9 mouse cellular contexts compared by ENCODE assay signal in the genomic region with DNA sequence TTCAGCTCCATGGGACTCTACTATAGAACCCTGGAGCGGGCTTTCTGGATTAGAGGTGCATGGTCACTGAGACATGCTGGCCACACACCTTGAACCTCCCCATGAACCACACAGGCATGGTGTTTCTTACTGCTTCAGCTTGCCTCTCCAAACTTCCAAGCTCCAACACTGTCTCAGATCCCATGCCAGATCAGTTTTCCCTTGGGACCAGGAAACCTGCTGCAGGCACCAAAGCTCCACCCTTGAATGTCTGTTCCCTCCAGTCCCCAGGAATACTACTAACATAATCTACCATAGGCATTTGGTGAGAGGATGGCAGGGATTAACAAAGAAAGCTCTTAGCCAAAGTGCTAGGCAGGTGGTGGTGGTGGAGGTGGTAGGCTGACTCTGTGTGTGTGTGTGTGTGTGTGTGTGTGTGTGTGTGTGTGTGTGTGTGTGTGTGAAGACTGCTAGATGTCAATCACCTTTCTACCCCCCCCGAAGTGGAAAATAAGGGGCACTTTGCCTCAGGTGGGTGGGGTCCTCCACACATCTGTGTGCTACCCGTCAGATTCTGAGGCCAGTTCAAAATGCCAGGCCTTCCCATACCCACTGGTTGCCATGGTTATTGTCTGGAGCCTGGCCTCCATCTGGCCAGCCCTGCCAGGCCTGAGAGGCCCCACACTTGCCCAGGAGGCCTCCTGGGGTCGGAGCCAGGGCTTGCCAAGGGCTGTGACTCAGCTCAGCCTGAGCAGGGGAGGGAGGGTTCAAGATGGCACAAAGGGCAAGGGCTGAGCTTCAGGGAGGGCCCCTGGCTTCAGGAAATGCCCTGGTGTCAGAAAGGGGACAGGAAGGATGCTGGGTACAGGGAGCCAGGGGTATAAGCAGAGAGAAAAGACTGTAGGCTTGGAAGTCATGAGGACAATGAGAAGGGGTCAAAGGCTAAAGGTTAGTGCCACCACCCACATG. TPM values are rescaled to one million over a fixed set of nuclear protein-coding genes. Genes with fewer than 3 reads are reported as not detected.
DNase-seq lines count a peak whose midpoint lies in the region; ATAC-seq lines count a peak whose summit lies in the region.
"Had no signal": no experiment of that assay in that cellular context is flagged by ENCODE, and none has a peak within 500 bp of the region (broad histone marks: within the 10 kb centered on the region; RNA-seq: fewer than 3 reads in every experiment).

No protein-coding gene starts in this region.

- no peaks in the 10 kb centered on the region for H3K9me3 ChIP-seq in limb, embryonic 10.5 days (replicated peaks)
- H3K9me3 ChIP-seq in stomach, embryonic 15.5 days: no peaks in the 10 kb centered on the region
- H3K9me3 ChIP-seq: limb, embryonic 13.5 days had no signal

- peak overlapping the region; percentile 5; the same call in 1 of the 2 replicates for H3K27ac ChIP-seq in limb, embryonic 10.5 days
- no peak overlapping the region for H3K27ac ChIP-seq in stomach, embryonic 15.5 days
- H3K27ac ChIP-seq: limb, embryonic 13.5 days had no signal

- H3K4me2 ChIP-seq in stomach, embryonic 15.5 days: no peak overlapping the region
- H3K4me2 ChIP-seq: limb, embryonic 13.5 days had no signal

- no peaks in the 10 kb centered on the region for H3K36me3 ChIP-seq in limb, embryonic 10.5 days
- H3K36me3 ChIP-seq in stomach, embryonic 15.5 days: peaks cover 17% of the 10 kb centered on the region

- peak; percentile 19 for DNase-seq in gastrocnemius, postnatal 10 days
- DNase-seq in gastrocnemius, adult 8-10 months (ENCODE audit: low spot score in 2 of 2): no peak
- DNase-seq in ovary, adult 18-20 months (ENCODE audit: low spot score): peak; percentile 44
- no peak for DNase-seq in ovary, postnatal 14 days (ENCODE audit: low spot score)
- no peak for DNase-seq in limb, embryonic 10.5 days (ENCODE audit: low spot score)
- DNase-seq in frontal cortex, postnatal 14 days (ENCODE audit: low spot score in 2 of 2): no peak

- WGBS in limb, embryonic 10.5 days: 74% methylated on average over 4 of the region's 4 CpGs
- 70% methylated on average over 4 of the region's 4 CpGs for WGBS in stomach, embryonic 15.5 days

- H3K4me3 ChIP-seq in limb, embryonic 10.5 days: no peak overlapping the region
- H3K4me3 ChIP-seq in stomach, embryonic 15.5 days (replicated peaks): no peak overlapping the region
- H3K4me3 ChIP-seq: limb, embryonic 13.5 days had no signal

- H3K27me3 ChIP-seq in limb, embryonic 10.5 days (ENCODE audit: low read depth, poor library complexity, severe bottlenecking): no peaks in the 10 kb centered on the region
- H3K27me3 ChIP-seq in stomach, embryonic 15.5 days (replicated peaks): no peaks in the 10 kb centered on the region
- H3K27me3 ChIP-seq: limb, embryonic 13.5 days had no signal

- ATAC-seq in common myeloid progenitor, adult 5-6 weeks (replicated peaks; ENCODE audit: low read depth, poor library complexity, severe bottlenecking): peak; percentile 90
- peak; percentile 56; the same call in 1 of the 2 replicates for ATAC-seq in stomach, embryonic 15.5 days (ENCODE audit: insufficient read depth, low FRiP score, low read depth)

- H3K4me1 ChIP-seq in limb, embryonic 10.5 days: peaks cover 5% of the 10 kb centered on the region; the same call in 1 of the 2 replicates
- H3K4me1 ChIP-seq in stomach, embryonic 15.5 days: no peaks in the 10 kb centered on the region

- no peak overlapping the region for H3K9ac ChIP-seq in stomach, embryonic 15.5 days
- H3K9ac ChIP-seq: limb, embryonic 13.5 days had no signal

RNA-seq across cellular contexts. Expression of a gene that starts 25.2 kb away (rescaled TPM):
- total RNA-seq in gastrocnemius, postnatal 10 days (2021): 1 to 10 TPM; 2.3 to 2.6 TPM
- 10 to 100 TPM in 1 of 4 experiments, 1 to 10 TPM in 3; 4.4 to 10.0 (median 9.1) TPM for total RNA-seq in gastrocnemius, adult 8-10 months (2022)
- total RNA-seq in common myeloid progenitor, adult 5-6 weeks (2017): 8.1 and 12.7 TPM in 2 replicates
- 0.69 and 0.78 TPM in 2 replicates for polyA plus RNA-seq in limb, embryonic 10.5 days (2016; fragmentation: Nextera tagmentation; extraction: Ambion mirVana)
- 1.4 and 1.5 TPM in 2 replicates for polyA plus RNA-seq in stomach, embryonic 15.5 days (2015; fragmentation: Nextera tagmentation; extraction: Ambion mirVana)

Comparison
In these comparisons a context has a peak if more than half of its experiments do, and no peak if none do; other contexts are left out.
1. DNase-seq: peak in gastrocnemius, postnatal 10 days (single experiment) and ovary, adult 18-20 months (single experiment); none in gastrocnemius, adult 8-10 months (0 of 2), ovary, postnatal 14 days (single experiment), limb, embryonic 10.5 days (single experiment) and frontal cortex, postnatal 14 days (0 of 2).